Mouse (Mus musculus): ENCODE measurements at regions not wholly inside any gene's neighbourhood (a gene's known extent, or its start where the extent isn't known, plus 50 kb on each side); places are given as distances from the start of the nearest gene placed in this dataset.

GRCm38 (mm10) chr10:84026798-84027197, 304.1 kb downstream of the 1500009L16Rik start:
- no peak for DNase-seq

DNA sequence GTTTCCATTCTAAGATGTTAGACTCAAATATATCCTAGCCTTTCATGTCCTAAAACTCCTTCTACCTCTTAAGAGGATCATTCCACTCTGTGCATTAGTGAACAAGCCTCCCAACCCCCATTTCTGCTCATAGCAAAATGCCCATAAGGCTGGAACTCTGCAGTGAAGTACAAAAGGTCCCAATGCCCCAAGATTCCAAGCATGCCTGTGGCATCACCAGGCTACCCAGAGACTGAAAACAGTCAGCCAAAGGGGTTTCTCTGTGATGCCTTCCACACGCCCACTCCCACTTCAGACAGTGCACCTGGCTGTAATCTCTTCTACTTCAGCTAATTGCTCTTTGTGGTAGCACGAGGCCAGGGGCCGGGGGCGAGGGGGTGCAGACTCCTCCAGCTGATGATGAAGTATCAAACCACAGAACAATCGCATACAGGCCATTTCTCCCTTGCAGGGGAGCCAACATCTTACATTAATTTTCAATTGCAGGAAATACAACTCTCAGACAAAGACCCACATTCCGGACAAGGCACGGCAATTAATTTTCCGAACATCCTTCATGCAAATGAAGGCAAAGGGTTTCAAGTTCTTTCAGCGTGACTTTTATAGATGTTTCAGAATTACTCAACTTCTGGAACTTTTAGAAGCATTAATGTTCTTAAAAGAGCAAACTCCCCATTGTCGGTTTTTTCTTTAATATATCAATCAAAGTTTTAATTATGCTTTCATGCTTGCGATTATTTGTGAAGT, 313.6 kb downstream of the 1500009L16Rik start:
- no peak for DNase-seq

DNA sequence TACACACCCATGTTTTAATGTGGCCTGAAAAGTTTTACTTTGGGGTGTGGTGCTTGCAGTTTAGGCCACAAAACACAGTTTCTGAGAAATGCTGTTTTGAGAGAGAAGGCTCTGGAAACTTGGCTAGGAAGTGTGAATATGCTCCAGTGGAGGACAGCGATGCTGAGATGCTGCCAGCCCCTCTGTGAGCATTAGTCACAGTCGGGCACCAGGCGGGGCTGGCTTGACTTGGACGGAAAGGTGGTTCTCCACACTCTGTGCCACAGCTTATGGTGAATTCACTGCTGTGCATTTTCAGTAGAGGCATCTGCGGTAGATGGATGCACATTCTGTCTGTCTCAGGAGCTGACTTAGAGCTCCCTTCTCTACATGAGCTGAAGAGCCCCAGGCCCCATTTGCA, 326.0 kb downstream of the 1500009L16Rik start:
- no peak for DNase-seq

DNA sequence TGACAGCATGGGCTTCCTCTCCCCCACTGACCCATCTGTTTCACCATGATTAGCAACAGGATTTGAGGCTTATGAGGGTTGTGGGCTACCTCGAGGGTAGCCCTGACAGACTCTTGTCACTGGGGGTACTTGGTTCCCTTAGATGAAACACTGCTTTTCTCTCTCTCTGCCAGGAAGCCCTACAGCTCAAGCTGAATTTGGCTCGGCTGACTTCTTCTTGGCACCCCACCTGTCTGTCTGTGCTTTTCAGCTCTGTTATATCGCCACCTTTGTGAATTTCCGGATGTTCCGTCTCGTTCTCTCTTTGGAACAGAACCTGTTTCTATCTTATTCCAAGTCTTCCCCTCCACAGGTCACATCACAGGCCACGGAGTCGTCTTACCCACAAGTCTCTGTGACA, 330.0 kb downstream of the 1500009L16Rik start:
- no peak for DNase-seq

DNA sequence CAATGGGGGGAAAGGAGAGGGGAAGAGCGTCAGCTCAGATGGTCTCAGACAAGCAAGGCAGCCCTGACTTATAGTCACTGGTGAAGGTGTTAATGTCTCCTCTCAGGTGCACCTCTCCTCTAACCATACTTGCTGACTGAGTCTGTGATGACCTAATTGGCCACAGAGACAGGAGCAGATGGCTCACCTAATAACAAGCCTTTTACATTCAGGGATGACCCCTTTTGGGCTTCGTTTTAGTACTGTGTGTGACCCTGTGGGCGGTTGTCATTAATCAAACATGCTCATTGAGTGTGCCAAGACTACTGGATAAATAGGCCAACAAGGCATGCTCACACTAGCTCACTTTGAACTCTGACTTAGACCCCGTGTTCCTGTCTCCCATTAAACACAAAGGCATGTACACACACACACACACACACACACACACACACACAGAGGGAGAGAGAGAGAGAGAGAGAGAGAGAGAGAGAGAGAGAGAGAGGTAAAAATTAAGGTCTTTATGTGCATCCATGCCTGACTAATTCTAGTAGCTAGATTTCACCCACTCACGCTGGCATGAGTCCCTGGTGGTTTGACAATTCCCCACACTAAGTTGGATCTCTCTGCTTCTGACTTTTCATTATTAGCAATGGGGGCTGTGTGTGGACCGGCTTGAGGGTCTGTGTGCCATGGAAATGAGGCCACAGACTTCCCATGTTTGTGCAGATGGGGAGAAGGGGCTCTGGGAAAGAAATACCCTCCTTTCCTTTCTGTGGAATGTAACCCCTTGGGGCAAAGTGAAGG, 332.1 kb downstream of the 1500009L16Rik start:
- DNase-seq, result no peak

GRCm38 (mm10) chr10:84055402-84056167, 332.9 kb downstream of the 1500009L16Rik start:
- no peak for DNase-seq

DNA sequence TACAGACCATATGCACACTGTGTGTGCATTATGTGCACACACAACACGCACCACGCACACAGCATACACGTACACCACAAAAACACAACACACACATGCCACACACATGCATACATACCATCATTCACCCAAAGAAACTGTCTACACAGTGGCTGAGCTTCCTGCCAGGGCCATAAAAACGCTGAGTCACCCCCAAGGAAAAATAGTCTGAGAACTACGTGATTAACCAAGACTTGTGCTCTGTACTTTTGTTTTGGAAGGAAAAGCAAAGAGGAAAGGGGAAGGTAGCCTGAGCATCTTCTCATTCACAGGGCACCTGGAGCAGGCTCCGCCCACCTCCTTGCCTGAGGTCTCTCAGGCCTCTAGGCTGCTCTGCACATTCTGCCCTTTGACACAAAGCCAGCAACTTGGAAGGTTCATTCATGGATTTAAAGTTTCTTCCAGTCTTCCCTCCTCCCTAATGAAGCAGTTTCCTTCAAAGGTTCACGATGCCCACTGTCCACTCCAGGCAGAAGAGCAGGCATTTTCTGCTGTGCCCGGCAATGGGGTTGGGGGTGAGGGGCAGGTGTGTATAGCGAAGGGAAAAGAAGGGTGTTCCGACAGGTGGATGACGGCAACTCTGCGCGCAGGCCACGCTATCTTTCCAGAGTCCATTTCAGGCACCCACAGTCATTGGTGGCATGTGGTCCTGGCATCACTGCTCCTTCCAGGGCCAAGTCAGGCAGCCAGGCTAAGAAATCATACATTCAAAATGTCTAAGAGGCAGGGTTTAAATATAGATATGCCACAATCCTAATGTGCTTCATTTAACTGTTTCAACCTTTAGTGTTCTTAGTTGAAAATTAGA, 333.9 kb downstream of the 1500009L16Rik start:
- DNase-seq, result no peak

DNA sequence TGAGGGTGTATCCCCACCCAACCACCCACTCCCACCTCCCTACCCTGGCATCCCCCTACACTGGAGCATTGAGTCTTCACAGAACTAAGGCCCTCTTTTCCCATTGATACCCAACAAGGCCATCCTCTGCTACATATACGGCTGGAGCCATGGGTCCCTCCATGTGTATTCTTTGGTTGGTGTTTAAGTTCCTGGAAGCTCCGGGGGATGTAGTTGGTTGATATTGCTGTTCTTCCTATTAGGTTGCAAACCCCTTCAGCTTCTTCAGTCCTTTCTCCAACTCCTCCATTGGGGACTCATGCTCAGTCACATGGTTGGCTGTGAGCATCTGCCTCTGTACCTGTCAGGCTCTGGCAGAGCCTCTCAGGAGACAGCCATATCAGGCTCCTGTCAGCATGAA, 335.6 kb downstream of the 1500009L16Rik start:
- no peak for DNase-seq

- no peak for DNase-seq
Observed at GRCm38 (mm10) chr10:84059646-84060491, 337.2 kb downstream of the 1500009L16Rik start.

GRCm38 (mm10) chr10:84060492-84061218, 338.0 kb downstream of the 1500009L16Rik start:
- DNase-seq, result peak; percentile 71

GRCm38 (mm10) chr10:84067052-84067650, 344.5 kb downstream of the 1500009L16Rik start:
- DNase-seq, result no peak

DNA sequence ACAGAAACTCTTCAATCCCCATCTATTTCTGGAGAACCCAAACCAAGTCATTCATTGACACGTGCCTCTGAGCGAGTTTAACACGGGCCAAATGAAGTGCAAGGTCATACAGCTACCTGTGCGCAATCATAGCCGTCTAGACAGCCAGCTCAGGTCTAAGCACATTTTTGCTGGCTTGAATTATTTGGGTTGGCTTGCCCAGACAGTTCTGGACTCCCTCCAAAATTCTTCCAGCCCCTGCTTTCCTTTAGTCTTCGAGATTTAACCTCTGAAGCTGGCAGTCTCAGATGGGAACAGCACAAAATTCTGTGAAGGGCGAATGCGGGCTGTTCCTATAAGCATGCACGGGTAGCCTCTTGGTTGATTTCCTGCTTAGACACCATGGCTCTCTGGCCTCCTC, 347.1 kb downstream of the 1500009L16Rik start:
- DNase-seq, result no peak

DNA sequence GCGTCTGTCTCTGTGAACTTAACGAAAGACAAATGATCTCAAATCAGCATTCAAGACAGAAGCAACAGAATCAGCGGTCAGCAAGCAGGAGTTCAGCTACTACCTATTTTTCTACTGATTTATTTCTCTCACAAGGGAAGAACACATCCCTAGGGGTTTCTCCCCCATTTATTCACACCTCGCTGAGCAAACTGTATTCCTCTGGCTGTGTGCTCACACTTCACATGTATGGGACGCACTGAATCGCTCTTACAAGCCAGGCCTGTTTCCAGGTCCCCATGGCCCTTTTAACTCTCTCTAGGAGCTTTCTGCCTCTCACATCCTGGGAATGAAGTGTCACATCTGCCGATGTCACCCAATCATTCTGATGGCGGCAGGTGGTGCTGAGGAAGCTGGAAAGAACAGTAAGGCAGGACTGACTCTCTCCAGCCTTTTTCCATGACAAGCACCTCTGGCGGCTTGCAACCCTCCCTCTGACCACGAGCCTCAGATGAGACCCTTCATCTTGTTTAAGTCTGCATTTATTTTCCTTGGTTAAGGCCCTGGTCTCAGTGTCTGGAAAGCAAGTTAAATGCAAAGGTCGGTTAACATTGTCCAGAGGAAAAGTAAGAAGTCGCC, 350.3 kb downstream of the 1500009L16Rik start:
- no peak for DNase-seq

- no peak for DNase-seq
Observed at GRCm38 (mm10) chr10:84075581-84075980, 352.9 kb downstream of the 1500009L16Rik start.

GRCm38 (mm10) chr10:84080236-84080635, 357.6 kb downstream of the 1500009L16Rik start:
- no peak for DNase-seq

DNA sequence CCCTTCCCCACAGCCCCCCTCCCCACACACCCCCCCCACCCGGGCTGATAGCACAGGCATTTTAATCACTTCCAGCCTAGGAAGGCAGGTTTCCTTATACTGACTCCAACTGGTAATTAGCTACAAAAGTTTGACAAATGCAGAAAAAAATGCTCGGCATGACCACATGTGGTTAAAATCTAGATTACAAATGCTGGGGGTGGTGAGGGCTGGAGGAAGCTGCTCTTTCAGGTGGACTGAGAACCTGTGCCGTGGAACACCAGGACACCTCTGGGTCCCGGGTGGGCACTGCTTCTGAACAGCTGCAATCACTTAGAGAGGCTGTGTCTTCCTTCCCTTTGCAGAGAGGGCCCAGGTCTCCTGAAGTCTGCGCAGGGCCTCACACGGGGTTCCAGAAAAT, 358.7 kb downstream of the Nuak1 start:
- DNase-seq, result no peak

- DNase-seq, result no peak
Observed at GRCm38 (mm10) chr10:84087528-84087927, 352.9 kb downstream of the Nuak1 start.

DNA sequence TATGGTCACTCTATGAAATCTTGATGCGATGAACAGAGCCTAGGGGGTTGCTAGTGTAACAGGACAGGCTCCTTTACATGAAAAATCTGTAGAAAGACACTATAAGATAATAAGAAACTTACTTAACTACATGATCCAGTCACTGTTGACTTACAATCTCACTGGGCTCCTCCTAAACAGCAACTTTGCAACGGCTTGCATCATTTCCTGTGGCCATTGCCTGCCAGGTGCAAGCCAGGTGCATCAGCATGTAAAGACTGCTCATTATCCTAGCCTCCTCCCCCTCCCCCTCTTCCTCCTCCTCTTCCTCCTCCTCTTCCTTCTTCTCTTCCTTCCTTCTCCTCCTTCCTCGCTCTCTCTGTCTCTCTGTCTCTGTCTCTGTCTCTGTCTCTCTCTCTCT, 352.5 kb downstream of the Nuak1 start:
- no peak for DNase-seq
